Mouse (Mus musculus) kidney, adult 10 weeks (tissue): ENCODE results near the gene Olfr703. TPM values are rescaled to one million over a fixed set of nuclear protein-coding genes. Genes with fewer than 3 reads are reported as not detected.

ENCODE experiments used
- polyA plus RNA-seq: library from polyadenylated mRNA; stranded (reverse); fragments of 350-450 nt; fragmentation: Illumina TruSeq; extraction: RNeasy Lipid Tissue Mini Kit (QIAGEN cat#74804); gene quantifications from one replicate; pipeline ENCODE4 v1.2.3, GENCODE M21; 2014; ENCODE audit warnings: low read depth, low replicate concordance

The Olfr703 gene
- not detected for polyA plus RNA-seq

GRCm38 (mm10) chr7:106843060-106843459 lies at the start of gene Olfr703:
TSS of gene Olfr703 (plus strand) at chr7:106843360.

GRCm38 (mm10) chr7:106808734-106809133 lies 34.4 kb upstream of the Olfr703 start, which contains the start of gene Olfr700:
TSS of gene Olfr700 (minus strand) at chr7:106808834.

GRCm38 (mm10) chr7:106813829-106814228 lies 29.3 kb upstream of the Olfr703 start, which contains the start of gene Olfr701:
TSS of gene Olfr701 (plus strand) at chr7:106814129.

GRCm38 (mm10) chr7:106833793-106834192 lies 9.4 kb upstream of the Olfr703 start, which contains the start of gene Olfr702:
TSS of gene Olfr702 (minus strand) at chr7:106833893.

GRCm38 (mm10) chr7:106862885-106863284 lies 19.7 kb downstream of the Olfr703 start, which contains the start of gene Olfr704:
TSS of gene Olfr704 (plus strand) at chr7:106863185.

GRCm38 (mm10) chr7:106876791-106877190 lies 33.6 kb downstream of the Olfr703 start, which contains the start of gene Olfr705:
TSS of gene Olfr705 (minus strand) at chr7:106876891.

GRCm38 (mm10) chr7:106888062-106888461 lies 44.9 kb downstream of the Olfr703 start, which contains the start of gene Olfr706:
TSS of gene Olfr706 (minus strand) at chr7:106888162.

Other genes with a start within 250 kb of the Olfr703 start
- not detected for gene Olfr693, start 162.8 kb upstream of the Olfr703 start, polyA plus RNA-seq
- not detected for gene Olfr694, start 151.5 kb upstream of the Olfr703 start, polyA plus RNA-seq
- not detected for gene Olfr695, start 127.0 kb upstream of the Olfr703 start, polyA plus RNA-seq
- gene Olfr697, start 100.9 kb upstream of the Olfr703 start, polyA plus RNA-seq = not detected
- gene Olfr698, start 88.0 kb upstream of the Olfr703 start, polyA plus RNA-seq = not detected
- not detected for gene Olfr699, start 50.2 kb upstream of the Olfr703 start, polyA plus RNA-seq
- gene Olfr700, start 34.5 kb upstream of the Olfr703 start, polyA plus RNA-seq = not detected
- not detected for gene Olfr701, start 29.2 kb upstream of the Olfr703 start, polyA plus RNA-seq
- gene Olfr702, start 9.5 kb upstream of the Olfr703 start, polyA plus RNA-seq = not detected
- gene Olfr704, start 19.8 kb downstream of the Olfr703 start, polyA plus RNA-seq = not detected
- gene Olfr705, start 33.5 kb downstream of the Olfr703 start, polyA plus RNA-seq = not detected
- not detected for gene Olfr706, start 44.8 kb downstream of the Olfr703 start, polyA plus RNA-seq
- gene Olfr707, start 57.9 kb downstream of the Olfr703 start, polyA plus RNA-seq = not detected
- not detected for gene Olfr1532-ps1, start 64.6 kb downstream of the Olfr703 start, polyA plus RNA-seq
- gene Olfr709-ps1, start 88.9 kb downstream of the Olfr703 start, polyA plus RNA-seq = not detected
- gene Olfr710, start 105.0 kb downstream of the Olfr703 start, polyA plus RNA-seq = not detected
- not detected for gene Olfr6, start 120.6 kb downstream of the Olfr703 start, polyA plus RNA-seq
- not detected for gene Olfr711, start 132.1 kb downstream of the Olfr703 start, polyA plus RNA-seq
- not detected for gene Olfr2, start 162.7 kb downstream of the Olfr703 start, polyA plus RNA-seq
- gene Olfr713, start 187.8 kb downstream of the Olfr703 start, polyA plus RNA-seq = not detected
- not detected for gene Olfr714, start 227.6 kb downstream of the Olfr703 start, polyA plus RNA-seq
- not detected for gene Olfr17, start 249.9 kb downstream of the Olfr703 start, polyA plus RNA-seq